Mouse (Mus musculus) intestine, embryonic 15.5 days (tissue): Measurements from ENCODE around the gene Rassf4. TPM values are rescaled to one million over a fixed set of nuclear protein-coding genes. Genes with fewer than 3 reads are reported as not detected.

Experiments
- ATAC-seq: fragments of 200-750 bp; cut with Nextera tagmentation; 2 replicates; pipeline ENCODE4 v1.8.0; 2017; ENCODE audit warnings: moderate TSS enrichment, moderate library complexity
- H3K27ac ChIP-seq: fragments of 300-500 bp; sonication (generic); 2 replicates; pipeline ENCODE4 v1.5.1; 2015; ENCODE audit warnings: mild to moderate bottlenecking, inconsistent platforms
- H3K27me3 ChIP-seq: fragments of 300-500 bp; sonication (generic); replicated peaks from 2 replicates; pipeline ENCODE4 v1.6.1; 2015; ENCODE audit warnings: inconsistent platforms
- H3K36me3 ChIP-seq: fragments of 300-500 bp; sonication (generic); 2 replicates; pipeline ENCODE4 v1.6.1; 2015; ENCODE audit warnings: inconsistent platforms
- H3K4me1 ChIP-seq: fragments of 300-500 bp; sonication (generic); replicated peaks from 2 replicates; pipeline ENCODE4 v1.6.1; 2015; ENCODE audit warnings: inconsistent platforms
- H3K4me2 ChIP-seq: fragments of 300-500 bp; sonication (generic); replicated peaks from 2 replicates; pipeline ENCODE4 v1.6.1; 2015; ENCODE audit warnings: mild to moderate bottlenecking, inconsistent platforms
- H3K4me3 ChIP-seq: fragments of 300-500 bp; sonication (generic); replicated peaks from 2 replicates; pipeline ENCODE4 v1.5.1; 2015; ENCODE audit warnings: inconsistent platforms
- H3K9ac ChIP-seq: fragments of 300-500 bp; sonication (generic); 2 replicates; pipeline ENCODE4 v1.6.1; 2015; ENCODE audit warnings: inconsistent platforms
- H3K9me3 ChIP-seq: fragments of 300-500 bp; sonication (generic); 2 replicates; pipeline ENCODE4 v1.6.1; 2016; ENCODE audit warnings: inconsistent platforms
- WGBS: fragments of 180-500 bp; shearing (Covaris S2); methylation state at CpG from one replicate; pipeline ENCODE4 v1.1.7; 2015; 5-methylcytosine and 5-hydroxymethylcytosine counted together
- polyA plus RNA-seq: library from polyadenylated mRNA; unstranded; fragments of >200 nt; fragmentation: Nextera tagmentation; extraction: Ambion mirVana; gene quantifications from 2 replicates; pipeline ENCODE4 v1.2.1, GENCODE M21; 2015

The Rassf4 gene
- polyA plus RNA-seq, result 9.9 and 11.3 TPM in 2 replicates

GRCm38 (mm10) chr6:116673471-116674282 lies at the start of gene Rassf4:
Rassf4 (minus strand) TSS chr6:116673952.
- peak within 1 kb of the TSS; percentile 80 for H3K27ac ChIP-seq
- ATAC-seq, result peak; percentile 92
- H3K9me3 ChIP-seq, result no peaks in the 10 kb centered on the region
- WGBS, result 0% methylated on average over 44 of the region's 44 CpGs
- H3K27me3 ChIP-seq, result no peaks in the 10 kb centered on the region
- H3K4me2 ChIP-seq, result peak within 1 kb of the TSS; percentile 95
- peak within 1 kb of the TSS; percentile 48 for H3K9ac ChIP-seq
- no peaks in the 10 kb centered on the region for H3K36me3 ChIP-seq
- peaks cover 38% of the 10 kb centered on the region for H3K4me1 ChIP-seq
- peak within 1 kb of the TSS; percentile 53 for H3K4me3 ChIP-seq

GRCm38 (mm10) chr6:116718920-116719319 lies 45.2 kb upstream of the Rassf4 start:
- ATAC-seq, result no peak
- 68% methylated on average over 4 of the region's 4 CpGs for WGBS
- Histone ChIP-seq H3K36me3 (no peaks in the 10 kb centered on the region), H3K4me1 (peaks cover 6% of the 10 kb centered on the region; the same call in 1 of the 2 replicates), H3K27ac (no peak overlapping the region), H3K4me3 (no peak overlapping the region), H3K4me2 (no peak overlapping the region), H3K27me3 (no peaks in the 10 kb centered on the region), H3K9me3 (no peaks in the 10 kb centered on the region), H3K9ac (no peak overlapping the region)

GRCm38 (mm10) chr6:116718361-116718760 lies 44.6 kb upstream of the Rassf4 start:
- peaks cover 6% of the 10 kb centered on the region; the same call in 1 of the 2 replicates for H3K4me1 ChIP-seq
- H3K4me2 ChIP-seq, result no peak overlapping the region
- no peak overlapping the region for H3K27ac ChIP-seq
- no peak overlapping the region for H3K9ac ChIP-seq
- ATAC-seq, result no peak
- H3K9me3 ChIP-seq, result no peaks in the 10 kb centered on the region
- H3K27me3 ChIP-seq, result no peaks in the 10 kb centered on the region
- H3K4me3 ChIP-seq, result no peak overlapping the region
- 72% methylated on average over 4 of the region's 4 CpGs for WGBS
- H3K36me3 ChIP-seq, result no peaks in the 10 kb centered on the region

GRCm38 (mm10) chr6:116717851-116718250 lies 44.1 kb upstream of the Rassf4 start:
- H3K36me3 ChIP-seq, result no peaks in the 10 kb centered on the region
- 62% methylated on average over 7 of the region's 7 CpGs for WGBS

GRCm38 (mm10) chr6:116716666-116717065 lies 42.9 kb upstream of the Rassf4 start, which contains the start of gene Tmem72:
Tmem72 (minus strand) TSS chr6:116716913.
- Histone ChIP-seq H3K36me3 (no peaks in the 10 kb centered on the region), H3K9me3 (no peaks in the 10 kb centered on the region), H3K4me3 (no peak within 1 kb of the TSS), H3K9ac (no peak within 1 kb of the TSS), H3K27ac (no peak within 1 kb of the TSS), H3K27me3 (no peaks in the 10 kb centered on the region), H3K4me1 (peaks cover 6% of the 10 kb centered on the region; the same call in 1 of the 2 replicates), H3K4me2 (no peak within 1 kb of the TSS)
- WGBS, result 39% methylated on average over 8 of the region's 8 CpGs
- peak; percentile 89 for ATAC-seq

More at GRCm38 (mm10) chr6:116717851-116718250, 44.1 kb upstream of the Rassf4 start:
- Histone ChIP-seq H3K4me1 (peaks cover 6% of the 10 kb centered on the region; the same call in 1 of the 2 replicates), H3K9ac (no peak overlapping the region), H3K9me3 (no peaks in the 10 kb centered on the region), H3K4me3 (no peak overlapping the region), H3K27me3 (no peaks in the 10 kb centered on the region), H3K27ac (no peak overlapping the region), H3K4me2 (no peak overlapping the region)
- no peak for ATAC-seq

- no peak overlapping the region for H3K27ac ChIP-seq
- H3K27me3 ChIP-seq, result no peaks in the 10 kb centered on the region
- ATAC-seq, result no peak
- H3K36me3 ChIP-seq, result no peaks in the 10 kb centered on the region
- H3K4me2 ChIP-seq, result no peak overlapping the region
- 77% methylated on average over 2 of the region's 2 CpGs for WGBS
- H3K4me3 ChIP-seq, result no peak overlapping the region
- H3K4me1 ChIP-seq, result peaks cover 6% of the 10 kb centered on the region; the same call in 1 of the 2 replicates
- no peak overlapping the region for H3K9ac ChIP-seq
- H3K9me3 ChIP-seq, result no peaks in the 10 kb centered on the region
Measured at GRCm38 (mm10) chr6:116715166-116715565, 41.4 kb upstream of the Rassf4 start.

- ATAC-seq, result no peak
- Histone ChIP-seq H3K4me2 (no peak overlapping the region), H3K36me3 (no peaks in the 10 kb centered on the region), H3K27me3 (no peaks in the 10 kb centered on the region), H3K9me3 (no peaks in the 10 kb centered on the region), H3K9ac (no peak overlapping the region), H3K4me3 (no peak overlapping the region), H3K27ac (no peak overlapping the region), H3K4me1 (peaks cover 6% of the 10 kb centered on the region; the same call in 1 of the 2 replicates)
- WGBS, result 68% methylated on average over 5 of the region's 5 CpGs
Measured at GRCm38 (mm10) chr6:116714576-116714975, 40.8 kb upstream of the Rassf4 start.

- Histone ChIP-seq H3K4me3 (no peak overlapping the region), H3K27me3 (no peaks in the 10 kb centered on the region), H3K27ac (no peak overlapping the region), H3K9ac (no peak overlapping the region), H3K4me2 (no peak overlapping the region), H3K4me1 (peaks cover 6% of the 10 kb centered on the region; the same call in 1 of the 2 replicates), H3K36me3 (no peaks in the 10 kb centered on the region), H3K9me3 (no peaks in the 10 kb centered on the region)
- 87% methylated on average over 3 of the region's 3 CpGs for WGBS
- ATAC-seq, result no peak
Measured at GRCm38 (mm10) chr6:116713966-116714365, 40.2 kb upstream of the Rassf4 start.

- Histone ChIP-seq H3K36me3 (no peaks in the 10 kb centered on the region), H3K9ac (no peak overlapping the region), H3K4me2 (no peak overlapping the region), H3K9me3 (no peaks in the 10 kb centered on the region), H3K4me3 (no peak overlapping the region), H3K4me1 (peaks cover 6% of the 10 kb centered on the region; the same call in 1 of the 2 replicates), H3K27me3 (no peaks in the 10 kb centered on the region), H3K27ac (no peak overlapping the region)
- 95% methylated on average over 3 of the region's 3 CpGs for WGBS
- no peak for ATAC-seq
Measured at GRCm38 (mm10) chr6:116712503-116712902, 38.8 kb upstream of the Rassf4 start.

- ATAC-seq, result no peak
- H3K9me3 ChIP-seq, result no peaks in the 10 kb centered on the region
- WGBS, result 11% methylated on average over 5 of the region's 5 CpGs
- H3K36me3 ChIP-seq, result no peaks in the 10 kb centered on the region
- no peak overlapping the region for H3K4me2 ChIP-seq
- H3K4me1 ChIP-seq, result peaks cover 6% of the 10 kb centered on the region; the same call in 1 of the 2 replicates
- no peaks in the 10 kb centered on the region for H3K27me3 ChIP-seq
- no peak overlapping the region for H3K4me3 ChIP-seq
- no peak overlapping the region for H3K27ac ChIP-seq
- no peak overlapping the region for H3K9ac ChIP-seq
Measured at GRCm38 (mm10) chr6:116712062-116712461, 38.3 kb upstream of the Rassf4 start.

GRCm38 (mm10) chr6:116704320-116704719 lies 30.6 kb upstream of the Rassf4 start:
- no peaks in the 10 kb centered on the region for H3K4me1 ChIP-seq
- ATAC-seq, result no peak
- no peak overlapping the region for H3K4me3 ChIP-seq
- no peaks in the 10 kb centered on the region for H3K36me3 ChIP-seq
- H3K9ac ChIP-seq, result no peak overlapping the region
- H3K9me3 ChIP-seq, result no peaks in the 10 kb centered on the region
- no peak overlapping the region for H3K4me2 ChIP-seq
- H3K27me3 ChIP-seq, result no peaks in the 10 kb centered on the region
- no peak overlapping the region for H3K27ac ChIP-seq
- 79% methylated on average over 6 of the region's 6 CpGs for WGBS

GRCm38 (mm10) chr6:116700821-116701220 lies 27.1 kb upstream of the Rassf4 start:
- ATAC-seq, result no peak
- H3K27ac ChIP-seq, result no peak overlapping the region
- no peaks in the 10 kb centered on the region for H3K27me3 ChIP-seq
- H3K4me3 ChIP-seq, result no peak overlapping the region
- no peaks in the 10 kb centered on the region for H3K36me3 ChIP-seq
- H3K9ac ChIP-seq, result no peak overlapping the region
- no peak overlapping the region for H3K4me2 ChIP-seq
- no peaks in the 10 kb centered on the region for H3K9me3 ChIP-seq
- no peaks in the 10 kb centered on the region for H3K4me1 ChIP-seq
